Mouse (Mus musculus): Measurements from ENCODE around the gene Pptc7. TPM values are rescaled to one million over a fixed set of nuclear protein-coding genes. Genes with fewer than 3 reads are reported as not detected.

The Pptc7 gene
- polyA plus RNA-seq, 1 experiment from 2014 or later = 13.0 TPM

- Histone ChIP-seq H3K27ac (ENCODE audit: low read depth, low read length) (no peak overlapping the region), H3K4me2 (replicated peaks; ENCODE audit: low read depth) (no peak overlapping the region), H3K4me1 (replicated peaks; ENCODE audit: control insufficient read depth, insufficient read depth, low read length) (no peaks in the 10 kb centered on the region), H3K9ac (ENCODE audit: low read depth, low read length) (no peak overlapping the region), H3K9me3 (ENCODE audit: control insufficient read depth) (no peaks in the 10 kb centered on the region), H3K4me3 (ENCODE audit: low read depth, low read length) (no peak overlapping the region), H3K36me3 (ENCODE audit: control insufficient read depth, insufficient read depth) (no peaks in the 10 kb centered on the region), H3K27me3 (replicated peaks; ENCODE audit: control insufficient read depth, insufficient read depth, low read length) (no peaks in the 10 kb centered on the region)
- ATAC-seq = peak; percentile 92
- WGBS = 22% methylated on average over 5 of the region's 5 CpGs
- TF ChIP-seq CTCF (IDR thresholded peaks at IDR 0.05; ENCODE audit: low read depth) = no peak
Observed at GRCm38 (mm10) chr5:122274785-122275184, 9.4 kb upstream of the Pptc7 start.

DNA sequence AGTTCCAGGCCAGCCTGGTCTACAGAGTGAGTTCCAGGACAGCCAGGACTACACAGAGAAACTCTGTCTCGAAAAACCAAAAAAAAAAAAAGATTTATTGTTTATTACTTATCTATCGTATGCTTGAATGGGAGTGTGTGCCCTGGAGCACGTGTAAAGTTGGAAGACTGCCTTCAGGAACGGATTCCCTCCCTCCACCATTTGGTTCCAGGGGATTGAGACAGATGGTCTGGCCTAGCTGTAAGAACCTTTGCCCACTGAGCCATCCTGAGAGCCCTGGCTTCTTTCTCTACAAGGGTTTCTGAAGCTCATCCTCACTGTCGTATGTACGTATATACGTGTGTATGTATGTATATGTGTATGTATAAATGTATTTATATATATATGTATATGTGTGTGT, 5.2 kb upstream of the Pptc7 start:
- WGBS = 80% methylated on average over 7 of the region's 7 CpGs
- Histone ChIP-seq H3K4me1 (replicated peaks; ENCODE audit: control insufficient read depth, insufficient read depth, low read length) (0 out of 2 replicates have a peak, but pooled peaks cover 16% of the 10 kb centered on the region), H3K9me3 (ENCODE audit: control insufficient read depth) (no peaks in the 10 kb centered on the region), H3K4me3 (ENCODE audit: low read depth, low read length) (no peak overlapping the region), H3K4me2 (replicated peaks; ENCODE audit: low read depth) (no peak overlapping the region), H3K9ac (ENCODE audit: low read depth, low read length) (no peak overlapping the region), H3K27me3 (replicated peaks; ENCODE audit: control insufficient read depth, insufficient read depth, low read length) (no peaks in the 10 kb centered on the region), H3K36me3 (ENCODE audit: control insufficient read depth, insufficient read depth) (no peaks in the 10 kb centered on the region), H3K27ac (ENCODE audit: low read depth, low read length) (no peak overlapping the region)
- no peak for ATAC-seq
- TF ChIP-seq CTCF (IDR thresholded peaks at IDR 0.05; ENCODE audit: low read depth) = no peak

DNA sequence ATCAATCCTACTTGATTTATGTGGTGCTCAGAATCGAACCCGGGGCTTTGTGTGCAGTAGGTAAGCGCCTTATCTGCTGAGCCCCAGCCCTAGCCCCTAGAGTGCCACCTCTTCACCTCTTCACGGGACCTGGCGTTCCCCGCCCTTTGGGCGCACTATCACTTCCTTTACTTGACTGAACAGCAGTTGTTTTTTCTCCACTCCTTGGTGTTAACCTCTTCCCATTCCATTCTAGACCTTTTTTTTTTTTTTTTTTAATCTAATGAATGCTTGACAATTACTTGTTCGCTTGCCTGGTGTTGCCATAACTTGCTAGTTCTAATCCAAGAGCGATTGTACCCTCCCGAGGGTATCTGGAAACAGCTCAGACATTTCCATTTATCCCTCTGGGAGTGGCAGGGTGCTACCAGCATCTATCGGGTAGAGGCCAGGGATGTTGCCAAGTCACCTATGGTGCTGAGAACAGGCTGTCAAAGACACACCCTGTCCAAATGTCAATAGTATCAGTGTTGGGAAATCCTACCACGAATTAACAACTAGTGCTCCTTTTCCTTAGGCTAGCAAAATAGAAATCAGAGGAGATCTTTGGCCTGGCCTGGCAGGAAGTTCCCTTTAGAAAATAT, 4.3 kb upstream of the Pptc7 start:
- peak overlapping the region; percentile 91 for H3K27ac ChIP-seq (ENCODE audit: low read depth, low read length)
- H3K27me3 ChIP-seq (replicated peaks; ENCODE audit: control insufficient read depth, insufficient read depth, low read length) = no peaks in the 10 kb centered on the region
- no peaks in the 10 kb centered on the region for H3K9me3 ChIP-seq (ENCODE audit: control insufficient read depth)
- ATAC-seq = peak; percentile 71
- no peak overlapping the region for H3K4me3 ChIP-seq (ENCODE audit: low read depth, low read length)
- no peak for TF ChIP-seq CTCF (IDR thresholded peaks at IDR 0.05; ENCODE audit: low read depth)
- H3K4me1 ChIP-seq (replicated peaks; ENCODE audit: control insufficient read depth, insufficient read depth, low read length) = 0 out of 2 replicates have a peak, but pooled peaks cover 16% of the 10 kb centered on the region
- no peak overlapping the region for H3K9ac ChIP-seq (ENCODE audit: low read depth, low read length)
- H3K36me3 ChIP-seq (ENCODE audit: control insufficient read depth, insufficient read depth) = no peaks in the 10 kb centered on the region
- H3K4me2 ChIP-seq (replicated peaks; ENCODE audit: low read depth) = peak overlapping the region; percentile 39; the same call in 1 of the 2 replicates
- 38% methylated on average over 12 of the region's 12 CpGs for WGBS

GRCm38 (mm10) chr5:122280422-122280826, 3.7 kb upstream of the Pptc7 start:
- Histone ChIP-seq H3K9me3 (ENCODE audit: control insufficient read depth) (no peaks in the 10 kb centered on the region), H3K9ac (ENCODE audit: low read depth, low read length) (no peak overlapping the region), H3K4me1 (replicated peaks; ENCODE audit: control insufficient read depth, insufficient read depth, low read length) (0 out of 2 replicates have a peak, but pooled peaks cover 16% of the 10 kb centered on the region), H3K27me3 (replicated peaks; ENCODE audit: control insufficient read depth, insufficient read depth, low read length) (no peaks in the 10 kb centered on the region), H3K4me2 (replicated peaks; ENCODE audit: low read depth) (peak overlapping the region; percentile 39), H3K4me3 (ENCODE audit: low read depth, low read length) (no peak overlapping the region), H3K27ac (ENCODE audit: low read depth, low read length) (peak overlapping the region; percentile 91), H3K36me3 (ENCODE audit: control insufficient read depth, insufficient read depth) (no peaks in the 10 kb centered on the region)
- 19% methylated on average over 6 of the region's 6 CpGs for WGBS
- peak; percentile 33; the same call in 1 of the 2 replicates for TF ChIP-seq CTCF (IDR thresholded peaks at IDR 0.05; ENCODE audit: low read depth)
- ATAC-seq = 0 out of 2 replicates have a peak, but pooled peaks have one; percentile 3

- Histone ChIP-seq H3K9me3 (ENCODE audit: control insufficient read depth) (no peaks in the 10 kb centered on the region), H3K4me3 (ENCODE audit: low read depth, low read length) (no peak overlapping the region), H3K27me3 (replicated peaks; ENCODE audit: control insufficient read depth, insufficient read depth, low read length) (no peaks in the 10 kb centered on the region), H3K27ac (ENCODE audit: low read depth, low read length) (peak overlapping the region; percentile 91), H3K9ac (ENCODE audit: low read depth, low read length) (0 out of 2 replicates have a peak overlapping the region, but pooled peaks have one; percentile 26), H3K4me2 (replicated peaks; ENCODE audit: low read depth) (peak overlapping the region; percentile 39), H3K4me1 (replicated peaks; ENCODE audit: control insufficient read depth, insufficient read depth, low read length) (0 out of 2 replicates have a peak, but pooled peaks cover 16% of the 10 kb centered on the region), H3K36me3 (ENCODE audit: control insufficient read depth, insufficient read depth) (no peaks in the 10 kb centered on the region)
- TF ChIP-seq CTCF (IDR thresholded peaks at IDR 0.05; ENCODE audit: low read depth) = no peak
- ATAC-seq = peak; percentile 14
- 14% methylated on average over 19 of the region's 19 CpGs for WGBS
Observed at GRCm38 (mm10) chr5:122280827-122281462, 3.2 kb upstream of the Pptc7 start.

DNA sequence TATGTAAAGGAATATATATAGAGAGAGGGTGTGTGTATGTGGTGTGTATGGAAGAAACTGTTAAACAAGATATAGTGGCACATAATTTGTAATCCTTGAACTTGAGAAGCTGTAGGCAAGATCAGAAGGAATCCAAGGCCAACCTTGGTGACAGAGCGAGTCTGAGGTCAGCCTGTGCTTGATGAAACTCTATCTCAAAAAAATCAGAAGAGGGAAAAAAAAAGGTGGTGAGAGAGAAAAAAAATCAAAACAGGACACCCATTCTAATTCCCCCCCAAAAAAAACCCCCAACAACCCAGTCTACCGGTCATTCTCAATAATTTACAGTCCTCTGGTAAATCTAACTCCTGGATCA, 360 bp upstream of the Pptc7 start:
- Histone ChIP-seq H3K4me3 (ENCODE audit: low read depth, low read length) (peak overlapping the region; percentile 100), H3K9ac (ENCODE audit: low read depth, low read length) (no peak overlapping the region), H3K27ac (ENCODE audit: low read depth, low read length) (no peak overlapping the region), H3K36me3 (ENCODE audit: control insufficient read depth, insufficient read depth) (no peaks in the 10 kb centered on the region), H3K9me3 (ENCODE audit: control insufficient read depth) (no peaks in the 10 kb centered on the region), H3K4me1 (replicated peaks; ENCODE audit: control insufficient read depth, insufficient read depth, low read length) (0 out of 2 replicates have a peak, but pooled peaks cover 16% of the 10 kb centered on the region), H3K4me2 (replicated peaks; ENCODE audit: low read depth) (peak overlapping the region; percentile 94; the same call in 1 of the 2 replicates), H3K27me3 (replicated peaks; ENCODE audit: control insufficient read depth, insufficient read depth, low read length) (no peaks in the 10 kb centered on the region)
- no peak for TF ChIP-seq CTCF (IDR thresholded peaks at IDR 0.05; ENCODE audit: low read depth)
- no peak for ATAC-seq
- WGBS = 20% methylated on average over 2 of the region's 2 CpGs
